Mouse (Mus musculus) neural tube, embryonic 13.5 days (tissue): ENCODE results near the gene Dlx5. TPM values are rescaled to one million over a fixed set of nuclear protein-coding genes. Genes with fewer than 3 reads are reported as not detected.

Experiments
- ATAC-seq: fragments of 200-750 bp; cut with Nextera tagmentation; 2 replicates; pipeline ENCODE4 v1.8.0; 2017; ENCODE audit warnings: low read depth, mild to moderate bottlenecking, moderate TSS enrichment, moderate library complexity
- H3K27ac ChIP-seq: fragments of 300-500 bp; sonication (generic); replicated peaks from 2 replicates; pipeline ENCODE4 v1.5.1; 2015; ENCODE audit warnings: moderate library complexity, mild to moderate bottlenecking, inconsistent platforms
- H3K27me3 ChIP-seq: fragments of 300-500 bp; sonication (generic); 2 replicates; pipeline ENCODE4 v1.6.1; 2015; ENCODE audit warnings: mild to moderate bottlenecking, inconsistent platforms
- H3K36me3 ChIP-seq: fragments of 300-500 bp; sonication (generic); 2 replicates; pipeline ENCODE4 v1.6.1; 2015; ENCODE audit warnings: mild to moderate bottlenecking, inconsistent platforms
- H3K4me1 ChIP-seq: fragments of 300-500 bp; sonication (generic); replicated peaks from 2 replicates; pipeline ENCODE4 v1.6.1; 2015; ENCODE audit warnings: inconsistent platforms
- H3K4me2 ChIP-seq: fragments of 300-500 bp; sonication (generic); 2 replicates; pipeline ENCODE4 v1.6.1; 2015; ENCODE audit warnings: inconsistent platforms, mild to moderate bottlenecking, moderate library complexity
- H3K4me3 ChIP-seq: fragments of 300-500 bp; sonication (generic); 2 replicates; pipeline ENCODE4 v1.5.1; 2015; ENCODE audit warnings: mild to moderate bottlenecking, inconsistent platforms
- H3K9ac ChIP-seq: fragments of 300-500 bp; sonication (generic); 2 replicates; pipeline ENCODE4 v1.6.1; 2015; ENCODE audit warnings: moderate library complexity, mild to moderate bottlenecking, inconsistent platforms
- H3K9me3 ChIP-seq: fragments of 300-500 bp; sonication (generic); 2 replicates; pipeline ENCODE4 v1.6.1; 2016; ENCODE audit warnings: inconsistent platforms
- WGBS: fragments of 180-500 bp; shearing (Covaris S2); methylation state at CpG from one replicate; pipeline ENCODE4 v1.1.7; 2015; 5-methylcytosine and 5-hydroxymethylcytosine counted together
- polyA plus RNA-seq: library from polyadenylated mRNA; unstranded; fragments of >200 nt; fragmentation: Nextera tagmentation; extraction: Ambion mirVana; gene quantifications from 2 replicates; pipeline ENCODE4 v1.2.1, GENCODE M21; 2015

Gene Dlx5
- polyA plus RNA-seq, 1 experiment from 2014 or later, result 0.40 TPM

DNA sequence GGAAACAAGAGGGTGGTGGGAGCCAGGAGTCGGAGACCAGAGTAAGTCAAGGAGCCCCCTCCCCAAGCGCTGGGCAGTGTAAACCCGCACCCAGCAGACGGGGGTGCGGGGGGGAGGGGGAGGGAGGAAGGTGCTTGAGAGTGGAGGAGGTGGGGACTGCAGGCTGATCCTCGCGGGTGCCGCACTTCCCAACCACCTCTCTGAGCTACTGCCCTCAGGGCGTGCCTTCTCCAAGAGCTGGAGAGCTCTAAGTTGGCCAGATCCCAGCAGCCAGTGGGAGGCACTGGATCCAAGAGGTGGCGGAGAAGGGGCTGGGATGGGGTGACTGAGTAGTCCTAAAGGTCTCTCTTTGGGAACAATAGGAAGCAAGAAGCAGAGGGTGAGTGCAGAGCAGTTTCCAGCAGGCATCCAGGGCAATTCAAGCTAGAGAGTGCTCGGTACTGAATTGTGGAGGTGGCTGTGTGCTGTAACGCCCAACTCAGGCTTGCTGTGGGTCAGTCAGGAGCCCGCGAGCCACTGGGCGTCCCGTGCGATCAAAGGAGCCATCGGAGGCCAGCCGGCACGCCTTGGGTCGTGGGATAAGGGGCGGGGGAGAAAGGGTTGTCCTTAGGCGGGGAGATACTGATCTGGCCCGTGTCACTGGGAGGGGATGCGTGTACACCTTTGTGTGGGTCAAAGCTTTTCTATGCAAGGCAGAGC lies 7.7 kb downstream of the Dlx5 start:
- Histone ChIP-seq H3K9me3 (no peaks in the 10 kb centered on the region), H3K4me1 (0 out of 2 replicates have a peak, but pooled peaks cover 6% of the 10 kb centered on the region), H3K4me2 (no peak overlapping the region), H3K36me3 (no peaks in the 10 kb centered on the region), H3K27ac (no peak overlapping the region), H3K9ac (no peak overlapping the region), H3K4me3 (no peak overlapping the region), H3K27me3 (peaks cover 100% of the 10 kb centered on the region)
- WGBS, result under 1% methylated on average over 24 of the region's 25 CpGs
- ATAC-seq, result peak; percentile 19; the same call in 1 of the 2 replicates

- Histone ChIP-seq H3K4me1 (0 out of 2 replicates have a peak, but pooled peaks cover 2% of the 10 kb centered on the region), H3K9ac (no peak overlapping the region), H3K4me3 (no peak overlapping the region), H3K4me2 (no peak overlapping the region), H3K36me3 (no peaks in the 10 kb centered on the region), H3K27ac (no peak overlapping the region), H3K27me3 (peaks cover 100% of the 10 kb centered on the region), H3K9me3 (no peaks in the 10 kb centered on the region)
- no peak for ATAC-seq
- under 1% methylated on average over 19 of the region's 19 CpGs for WGBS
Observed at GRCm38 (mm10) chr6:6873476-6874072, 8.3 kb downstream of the Dlx5 start.

- Histone ChIP-seq H3K9me3 (no peaks in the 10 kb centered on the region), H3K4me2 (no peak overlapping the region), H3K27ac (no peak overlapping the region), H3K36me3 (no peaks in the 10 kb centered on the region), H3K4me3 (no peak overlapping the region), H3K9ac (no peak overlapping the region), H3K4me1 (no peaks in the 10 kb centered on the region), H3K27me3 (peaks cover 99% of the 10 kb centered on the region)
- ATAC-seq, result no peak
- WGBS, result 2% methylated on average over 5 of the region's 5 CpGs
Observed at GRCm38 (mm10) chr6:6872873-6873272, 9.0 kb downstream of the Dlx5 start.

GRCm38 (mm10) chr6:6871692-6872091 lies 10.2 kb downstream of the Dlx5 start:
- Histone ChIP-seq H3K4me1 (no peaks in the 10 kb centered on the region), H3K9me3 (no peaks in the 10 kb centered on the region), H3K9ac (no peak overlapping the region), H3K4me3 (no peak overlapping the region), H3K36me3 (no peaks in the 10 kb centered on the region), H3K27me3 (peaks cover 98% of the 10 kb centered on the region), H3K4me2 (no peak overlapping the region), H3K27ac (no peak overlapping the region)
- 5% methylated on average over 5 of the region's 5 CpGs for WGBS
- no peak for ATAC-seq

DNA sequence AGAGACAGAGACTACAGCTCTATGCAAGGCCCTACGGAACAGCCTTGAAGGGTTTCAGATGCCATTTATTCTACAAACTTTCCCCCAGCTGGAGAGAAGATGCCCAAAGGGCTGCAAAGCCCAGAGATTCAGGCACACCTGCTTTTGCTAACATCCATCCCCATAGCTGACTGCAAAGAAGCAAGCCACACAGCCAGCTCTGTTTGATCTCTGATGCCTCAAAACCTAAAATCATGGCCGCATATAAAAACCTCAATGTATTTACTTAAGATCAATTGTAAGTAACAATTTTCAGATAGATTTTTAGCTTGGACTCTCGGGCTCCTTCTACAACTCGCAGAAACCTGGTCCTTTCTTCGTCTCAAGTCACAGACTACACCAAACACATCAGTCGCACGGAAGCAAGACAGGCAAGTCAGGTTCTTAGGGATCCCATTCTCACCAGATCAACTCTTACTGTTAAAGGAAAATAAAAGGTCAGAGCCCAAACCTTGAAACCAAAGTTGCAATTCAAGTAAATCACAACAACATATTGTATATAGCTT lies 10.9 kb downstream of the Dlx5 start:
- no peaks in the 10 kb centered on the region for H3K9me3 ChIP-seq
- 0% methylated on average over 7 of the region's 7 CpGs for whole genome bisulfite sequencing
- ATAC-seq, result no peak
- H3K27ac ChIP-seq, result no peak overlapping the region
- no peak overlapping the region for H3K4me2 ChIP-seq
- no peaks in the 10 kb centered on the region for H3K4me1 ChIP-seq
- H3K36me3 ChIP-seq, result no peaks in the 10 kb centered on the region
- H3K4me3 ChIP-seq, result no peak overlapping the region
- H3K9ac ChIP-seq, result no peak overlapping the region
- H3K27me3 ChIP-seq, result peaks cover 98% of the 10 kb centered on the region

DNA sequence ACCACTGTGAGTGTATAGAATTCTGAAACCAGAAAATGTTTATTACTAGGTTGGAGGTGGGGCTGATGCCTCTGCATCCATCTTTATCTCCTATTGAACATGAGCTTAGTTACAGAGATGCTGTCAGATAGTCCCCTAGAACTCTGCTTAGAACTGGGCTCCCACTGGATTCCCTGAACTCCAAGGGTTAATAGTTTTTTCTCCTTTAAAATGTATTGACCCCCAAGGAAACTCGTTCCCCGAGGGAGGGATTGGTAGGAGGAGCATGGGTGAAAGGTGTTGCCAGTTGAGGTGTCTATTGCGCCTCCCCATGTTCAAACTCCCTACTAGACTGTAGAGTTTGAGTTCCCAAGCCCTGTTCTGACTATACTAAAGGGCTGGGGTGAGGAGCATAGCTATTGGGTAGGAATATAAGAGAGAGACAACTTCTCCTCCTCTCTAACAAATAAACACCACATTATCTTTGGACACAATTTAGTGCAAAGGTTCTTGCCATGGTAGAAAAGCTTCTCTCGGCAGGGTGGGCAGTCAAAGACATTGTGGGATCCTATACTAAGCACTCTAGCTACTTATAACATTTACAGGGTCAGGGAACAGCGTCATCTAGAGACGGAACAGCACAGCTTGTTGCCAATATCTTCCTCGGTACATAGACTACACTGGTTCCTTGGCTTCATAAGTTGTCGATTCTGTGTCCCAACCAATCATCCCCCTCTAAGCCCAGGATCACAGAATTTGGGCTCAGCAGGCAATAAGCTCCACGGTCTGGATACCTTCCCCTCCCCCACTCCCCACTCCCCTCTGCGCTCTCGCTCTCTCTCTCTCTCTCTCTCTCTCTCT lies 11.7 kb downstream of the Dlx5 start:
- Histone ChIP-seq H3K9ac (no peak overlapping the region), H3K9me3 (no peaks in the 10 kb centered on the region), H3K4me2 (no peak overlapping the region), H3K4me3 (no peak overlapping the region), H3K27ac (no peak overlapping the region), H3K4me1 (no peaks in the 10 kb centered on the region), H3K27me3 (peaks cover 98% of the 10 kb centered on the region), H3K36me3 (no peaks in the 10 kb centered on the region)
- no peak for ATAC-seq
- WGBS, result 1% methylated on average over 9 of the region's 11 CpGs

DNA sequence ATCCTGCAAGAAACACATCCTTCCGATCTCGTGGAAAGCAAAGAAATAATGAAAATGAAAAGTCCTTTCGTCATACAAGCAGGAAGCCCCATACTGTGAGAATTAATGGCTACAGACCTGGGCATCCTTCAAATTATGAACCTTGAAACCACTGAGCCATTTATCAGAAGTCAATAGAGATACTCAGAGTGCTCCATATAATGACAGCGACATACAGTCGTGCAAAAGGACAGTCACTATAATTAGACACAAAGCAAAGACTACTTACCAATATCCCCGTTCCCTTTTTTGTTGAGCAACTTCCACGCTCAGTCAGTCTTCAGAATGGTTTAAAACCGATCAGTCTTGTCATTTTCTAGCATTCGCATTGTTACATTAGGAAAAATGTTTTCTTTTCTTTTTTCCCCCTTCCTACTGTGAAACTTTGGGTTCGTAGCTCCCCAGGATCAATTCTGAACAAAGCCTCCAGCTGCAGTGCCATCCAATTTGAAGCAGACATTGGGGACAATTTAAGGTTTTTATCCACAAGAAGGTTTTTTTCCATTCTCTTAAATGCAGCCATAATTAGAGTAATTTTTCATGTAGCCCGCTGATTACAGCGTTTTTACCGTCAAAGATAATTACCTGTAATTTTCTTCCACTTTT lies 12.7 kb downstream of the Dlx5 start:
- Histone ChIP-seq H3K9ac (no peak overlapping the region), H3K4me2 (no peak overlapping the region), H3K27me3 (peaks cover 98% of the 10 kb centered on the region), H3K9me3 (no peaks in the 10 kb centered on the region), H3K27ac (no peak overlapping the region), H3K4me3 (no peak overlapping the region), H3K36me3 (no peaks in the 10 kb centered on the region), H3K4me1 (no peaks in the 10 kb centered on the region)
- no peak for ATAC-seq
- WGBS, result 2% methylated on average over 13 of the region's 13 CpGs

- Histone ChIP-seq H3K27me3 (peaks cover 98% of the 10 kb centered on the region), H3K4me1 (peaks cover 17% of the 10 kb centered on the region), H3K4me3 (no peak overlapping the region), H3K9ac (no peak overlapping the region), H3K27ac (no peak overlapping the region), H3K4me2 (no peak overlapping the region), H3K36me3 (no peaks in the 10 kb centered on the region), H3K9me3 (no peaks in the 10 kb centered on the region)
- under 1% methylated on average over 9 of the region's 9 CpGs for WGBS
- ATAC-seq, result no peak
Observed at GRCm38 (mm10) chr6:6867031-6867430, 14.9 kb downstream of the Dlx5 start.

GRCm38 (mm10) chr6:6864441-6865440 lies 17.1 kb downstream of the Dlx5 start:
- no peak for ATAC-seq
- Histone ChIP-seq H3K9me3 (no peaks in the 10 kb centered on the region), H3K4me1 (peaks cover 32% of the 10 kb centered on the region), H3K27me3 (peaks cover 98% of the 10 kb centered on the region), H3K4me2 (no peak overlapping the region), H3K4me3 (no peak overlapping the region), H3K9ac (no peak overlapping the region), H3K27ac (no peak overlapping the region), H3K36me3 (no peaks in the 10 kb centered on the region)
- 1% methylated on average over 36 of the region's 36 CpGs for WGBS

- H3K4me2 ChIP-seq, result peak overlapping the region; percentile 60
- H3K27me3 ChIP-seq, result peaks cover 98% of the 10 kb centered on the region
- no peak overlapping the region for H3K27ac ChIP-seq
- ATAC-seq, result peak; percentile 24
- 2% methylated on average over 21 of the region's 21 CpGs for WGBS
- no peaks in the 10 kb centered on the region for H3K36me3 ChIP-seq
- peak overlapping the region; percentile 45; the same call in 1 of the 2 replicates for H3K9ac ChIP-seq
- peaks cover 35% of the 10 kb centered on the region for H3K4me1 ChIP-seq
- peak overlapping the region; percentile 35 for H3K4me3 ChIP-seq
- H3K9me3 ChIP-seq, result no peaks in the 10 kb centered on the region
Observed at GRCm38 (mm10) chr6:6863955-6864354, 17.9 kb downstream of the Dlx5 start.
